Mouse (Mus musculus): Measurements from ENCODE around the gene Med17. TPM values are rescaled to one million over a fixed set of nuclear protein-coding genes. Genes with fewer than 3 reads are reported as not detected.

Med17 gene
- total RNA-seq, 2 experiments from 2014 or later: 8.1 to 9.4 TPM

DNA sequence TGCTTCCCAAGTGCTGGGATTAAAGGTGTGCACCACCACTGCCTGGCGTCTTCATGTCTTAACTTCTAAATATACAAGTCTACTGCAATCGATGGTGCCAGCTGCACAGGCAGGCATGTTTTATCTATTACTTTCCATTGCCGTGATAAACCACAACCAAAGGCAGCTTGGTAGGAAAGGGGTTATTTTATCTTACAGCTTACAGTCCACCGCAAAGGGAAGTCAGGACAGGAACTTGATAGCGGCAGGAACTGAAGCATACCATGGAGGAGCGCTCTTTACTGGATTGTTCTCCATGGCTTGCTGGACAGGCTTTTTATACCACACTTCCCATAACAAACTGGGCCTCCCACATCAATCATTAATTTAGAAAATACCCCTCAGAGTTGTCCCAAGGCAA, 9.5 kb upstream of the Med17 start:
- no peak for DNase-seq

DNA sequence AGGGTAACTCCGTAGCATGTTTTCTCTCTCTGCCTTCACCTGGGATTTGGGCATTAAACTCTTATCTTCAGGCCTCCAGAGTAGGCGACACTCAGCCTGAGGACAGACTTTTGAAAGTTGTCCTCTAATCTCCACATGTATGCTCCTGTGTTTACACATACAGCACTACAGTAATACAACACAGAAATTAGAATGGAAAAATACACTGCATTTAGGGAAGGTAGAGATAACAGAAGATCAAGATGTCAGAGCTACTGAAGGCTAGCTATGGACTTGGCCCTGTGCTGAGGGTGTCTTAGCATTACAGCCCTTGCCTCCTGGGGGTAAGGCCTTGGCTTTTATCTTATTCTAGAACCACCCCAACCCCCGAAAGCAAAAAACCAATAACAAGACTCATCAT, 8.7 kb upstream of the Med17 start:
- DNase-seq: no peak

DNA sequence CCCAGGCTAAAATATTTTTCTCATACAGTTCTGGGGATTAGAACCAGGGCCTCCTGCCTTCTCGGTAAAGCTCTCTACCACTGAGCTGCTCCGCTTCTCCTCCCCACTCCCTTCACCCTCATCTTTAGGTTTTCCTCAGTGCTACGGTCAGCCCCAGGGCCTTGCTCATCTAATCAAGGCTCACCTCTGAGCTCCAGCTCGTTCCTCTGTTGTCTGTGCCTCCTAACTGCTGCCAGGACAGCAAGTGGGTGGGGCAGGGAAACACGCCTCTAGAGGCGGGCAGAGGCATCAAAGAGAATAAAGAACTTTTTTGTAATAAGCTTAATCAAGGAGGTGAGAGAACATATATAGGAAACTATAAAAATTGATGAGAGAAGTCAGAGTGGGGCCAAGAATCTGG, 8.1 kb upstream of the Med17 start:
- DNase-seq: no peak

DNA sequence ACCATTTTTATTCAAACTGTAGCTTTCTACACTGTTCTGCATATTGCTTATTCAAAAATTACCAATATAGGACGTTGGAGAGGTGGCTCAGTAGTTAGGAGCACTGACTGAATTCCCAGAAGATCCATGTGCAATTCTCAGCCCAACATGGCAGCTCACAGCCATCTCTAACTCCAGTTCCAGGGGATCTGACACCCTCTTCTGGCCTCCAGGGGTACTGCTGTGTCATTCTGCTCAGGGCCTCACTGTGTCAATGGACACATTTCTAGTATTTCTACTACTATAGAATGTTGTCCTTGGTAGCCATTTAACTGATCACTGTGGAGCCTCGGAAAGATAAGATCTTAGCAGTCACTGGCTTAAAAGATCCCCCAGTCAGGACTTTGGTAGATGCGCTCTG, 5.7 kb upstream of the Med17 start:
- no peak for DNase-seq

DNA sequence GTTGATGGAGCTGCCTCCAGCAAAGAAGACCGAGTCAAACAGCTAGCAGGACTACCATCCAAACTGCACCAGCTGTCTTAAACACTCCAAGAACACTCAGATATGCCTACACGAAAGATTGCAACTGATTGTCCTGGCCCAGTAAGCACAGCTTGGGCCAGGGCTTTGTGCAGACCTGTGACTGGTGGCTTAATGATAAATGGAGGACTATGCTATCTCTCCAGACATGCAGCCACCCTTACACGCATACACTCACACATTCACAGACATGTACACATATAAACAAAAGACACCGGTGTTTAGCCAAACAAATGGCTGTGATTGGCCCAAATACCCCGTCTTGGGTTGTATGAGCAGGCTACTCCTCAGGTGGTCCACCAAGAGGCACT, 754 bp upstream of the Med17 start:
- DNase-seq: no peak

DNA sequence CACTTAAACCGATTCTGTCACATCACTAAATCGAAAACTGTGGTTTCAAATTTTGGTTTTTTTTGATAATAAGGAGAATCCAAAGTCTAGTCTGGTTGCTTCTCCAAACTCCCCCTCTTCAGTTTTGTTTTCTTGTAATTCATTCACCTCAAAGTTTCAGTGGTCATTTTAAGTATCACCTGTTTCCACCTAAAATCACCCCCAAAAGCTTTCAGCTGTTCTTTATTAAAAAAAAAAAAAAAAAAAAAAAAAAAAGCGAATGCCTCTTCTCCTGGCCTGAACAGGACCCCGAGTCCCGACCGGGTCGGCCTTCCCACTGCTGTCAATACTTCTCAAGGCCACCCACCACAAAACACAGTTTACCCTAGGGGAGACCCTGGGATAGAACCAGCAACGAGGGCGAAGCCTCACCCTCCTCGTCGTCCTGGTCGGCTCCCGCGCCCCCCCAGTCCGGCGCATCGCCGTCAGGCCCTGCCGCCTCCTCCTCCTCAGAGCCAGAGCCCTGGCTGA, 537 bp downstream of the Med17 start:
- no peak for DNase-seq

DNA sequence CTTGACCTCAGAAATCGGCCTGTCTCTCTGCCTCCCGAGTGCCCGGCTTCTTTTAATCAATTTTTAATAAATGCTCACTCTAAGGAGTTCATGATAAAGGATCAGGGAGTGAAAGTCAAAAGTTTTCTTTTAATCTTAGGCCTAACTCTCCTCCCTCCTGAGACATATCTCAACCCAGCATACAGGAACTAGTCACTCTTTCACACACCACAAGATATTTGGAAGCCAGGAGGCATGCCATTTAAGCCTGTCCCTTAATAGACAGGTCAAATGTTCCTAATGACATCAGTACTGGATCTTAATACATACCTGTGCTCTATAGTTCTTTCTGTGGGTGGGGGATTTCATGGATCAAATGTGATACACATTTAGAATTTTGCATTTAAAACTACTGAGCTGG, 1.4 kb downstream of the Med17 start:
- DNase-seq: no peak

DNA sequence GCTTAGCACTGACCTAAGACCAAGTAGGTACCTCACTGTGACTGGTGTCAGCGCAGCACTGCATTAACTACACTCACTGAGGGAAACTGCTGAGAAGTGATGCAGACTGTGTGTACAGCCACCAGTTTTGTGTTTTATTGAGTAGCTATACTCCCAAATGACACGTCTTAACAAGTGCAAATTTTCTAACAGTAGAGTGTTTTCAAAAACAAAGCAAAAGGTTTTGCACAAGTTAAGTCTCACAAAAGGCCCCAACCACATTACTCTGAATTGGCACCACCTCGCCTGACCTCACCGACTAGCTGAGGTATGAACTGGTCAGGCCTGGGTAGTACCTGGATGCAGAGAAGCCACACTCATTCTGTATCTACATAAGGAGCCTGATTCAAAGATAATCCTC, 2.9 kb downstream of the Med17 start:
- no peak for DNase-seq

DNA sequence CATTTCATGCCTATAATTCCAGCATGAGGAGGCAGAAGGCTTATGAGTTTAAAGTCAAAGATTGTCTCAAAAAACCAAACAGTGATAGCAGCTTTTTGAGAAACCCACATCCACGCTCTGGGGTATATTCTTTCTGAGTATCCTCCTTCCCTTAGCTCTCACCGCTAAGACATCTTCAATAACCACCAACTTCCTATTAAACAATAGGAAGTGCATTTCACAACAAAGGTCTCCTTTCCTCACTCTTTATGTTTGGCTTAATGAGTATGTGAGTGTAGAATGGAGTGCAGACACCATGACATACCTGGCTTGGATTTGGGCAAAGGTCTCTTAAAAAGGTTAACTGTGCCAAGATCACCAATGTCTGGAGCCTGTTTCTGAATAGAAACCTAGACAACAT, 5.8 kb downstream of the Med17 start:
- DNase-seq: no peak

DNA sequence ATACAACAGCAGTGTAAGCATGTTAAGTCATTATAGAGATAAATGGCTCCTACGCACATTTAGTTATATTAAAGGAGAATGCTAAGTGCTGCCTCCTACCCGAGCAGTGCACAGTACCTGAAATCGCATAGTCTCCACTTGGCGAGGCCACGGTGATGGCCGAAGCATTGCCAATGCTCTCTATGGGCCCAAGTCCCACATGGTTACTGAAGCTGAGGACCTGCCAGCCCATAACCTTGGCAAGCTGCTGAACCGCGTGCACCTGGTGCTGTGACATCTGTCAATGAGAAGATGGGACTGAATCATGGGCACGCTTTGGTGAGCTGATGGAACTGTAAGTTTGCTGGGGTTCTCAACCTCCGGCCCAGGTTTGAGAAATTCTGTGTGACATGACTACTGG, 16.2 kb downstream of the Med17 start:
- DNase-seq: no peak

DNA sequence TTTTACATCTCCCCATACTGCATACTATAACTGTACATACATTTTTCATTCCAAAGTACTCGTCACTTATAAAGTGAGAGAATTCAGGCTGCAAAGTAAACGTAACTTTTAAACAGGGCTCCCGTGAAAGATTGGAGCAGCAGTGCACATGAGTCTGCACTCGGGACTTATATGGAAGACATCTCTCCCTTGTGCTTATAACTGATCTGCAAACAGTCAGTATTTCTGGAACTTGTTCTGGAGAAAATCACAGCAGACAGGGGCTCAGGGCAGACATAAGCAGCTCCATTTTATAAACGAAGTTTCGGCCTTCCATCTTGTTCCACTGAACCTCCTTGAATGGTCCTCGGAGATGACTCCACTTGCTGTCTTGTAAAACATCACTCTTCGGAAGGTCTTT, 17.8 kb downstream of the Med17 start:
- DNase-seq: no peak

DNA sequence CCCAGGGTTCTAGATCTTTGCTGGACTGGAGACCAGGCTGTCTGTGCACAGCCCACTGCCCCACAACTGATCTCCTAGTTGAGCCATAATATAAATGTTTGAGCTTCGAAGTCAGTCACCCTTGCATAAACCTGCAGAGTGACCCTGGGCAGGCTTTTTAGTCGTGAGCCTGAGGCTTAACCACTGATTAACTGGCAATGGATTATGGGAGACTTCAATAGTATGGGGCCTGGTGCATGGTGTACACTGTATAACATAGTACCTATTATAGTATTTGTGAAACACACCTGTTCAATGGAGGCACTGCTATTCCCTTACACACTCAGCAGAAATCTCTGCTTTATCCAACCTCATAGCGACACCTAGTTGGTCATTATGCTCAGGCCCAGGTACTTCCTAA, 23.5 kb downstream of the Med17 start:
- no peak for DNase-seq

DNA sequence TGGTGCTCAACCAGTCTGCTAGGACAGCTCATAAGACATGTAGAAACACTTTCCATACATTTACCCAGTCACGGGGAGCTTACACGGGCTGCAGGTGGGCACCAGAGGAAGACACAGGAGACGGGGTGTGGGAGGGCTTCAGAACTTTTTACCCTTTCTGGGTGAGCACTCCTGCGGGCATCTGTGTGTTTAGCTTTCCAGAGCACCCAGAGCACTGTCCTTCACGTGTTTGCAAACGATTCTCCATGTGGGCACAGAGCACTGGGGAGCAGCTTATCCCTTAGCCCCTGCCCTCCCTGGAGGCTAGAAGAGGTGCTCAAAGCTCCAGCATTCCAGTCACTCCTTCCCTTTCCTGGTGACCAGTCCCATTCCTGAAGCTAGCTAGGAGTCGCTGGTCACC, 25.2 kb downstream of the Med17 start:
- DNase-seq: no peak

DNA sequence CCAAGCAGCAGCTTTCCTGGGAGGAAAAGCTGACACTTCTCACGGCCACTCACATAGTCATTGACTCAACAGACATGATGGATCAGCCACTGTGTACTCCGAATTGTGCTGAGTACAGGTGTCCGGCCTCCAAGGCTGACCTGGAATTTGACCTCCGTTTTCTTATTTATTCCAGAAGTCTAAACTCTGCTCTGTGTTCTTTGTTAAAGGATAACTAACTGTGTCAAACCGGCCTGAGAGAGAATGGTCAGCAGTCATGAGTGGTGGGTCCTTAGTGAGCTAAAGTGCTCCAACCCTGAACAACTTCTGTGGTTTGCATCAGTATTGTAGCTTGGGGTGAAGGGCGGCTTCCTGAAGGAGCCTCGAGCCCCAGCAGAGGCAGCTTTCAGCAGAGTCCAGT, 27.5 kb downstream of the Med17 start:
- no peak for DNase-seq

DNA sequence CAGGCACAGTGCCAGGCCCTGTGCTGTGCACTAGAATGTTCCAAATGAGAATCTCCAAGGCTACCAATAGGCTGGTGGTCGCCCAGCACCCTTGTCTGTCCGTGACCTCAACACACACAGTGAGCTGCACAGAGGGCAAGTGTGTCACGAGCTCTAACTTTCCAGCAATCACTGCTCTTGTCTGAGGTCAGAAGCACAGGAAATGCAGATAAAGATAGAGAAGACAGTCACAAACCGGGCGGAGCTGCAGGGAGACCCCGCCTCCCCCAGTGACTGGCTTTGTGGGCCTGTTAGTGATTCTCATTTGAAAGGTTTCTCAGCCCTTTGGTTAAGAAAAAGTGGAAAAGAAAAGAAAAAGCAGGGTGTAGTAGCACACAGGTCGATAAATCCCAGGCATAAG, 29.4 kb downstream of the Med17 start:
- no peak for DNase-seq

DNA sequence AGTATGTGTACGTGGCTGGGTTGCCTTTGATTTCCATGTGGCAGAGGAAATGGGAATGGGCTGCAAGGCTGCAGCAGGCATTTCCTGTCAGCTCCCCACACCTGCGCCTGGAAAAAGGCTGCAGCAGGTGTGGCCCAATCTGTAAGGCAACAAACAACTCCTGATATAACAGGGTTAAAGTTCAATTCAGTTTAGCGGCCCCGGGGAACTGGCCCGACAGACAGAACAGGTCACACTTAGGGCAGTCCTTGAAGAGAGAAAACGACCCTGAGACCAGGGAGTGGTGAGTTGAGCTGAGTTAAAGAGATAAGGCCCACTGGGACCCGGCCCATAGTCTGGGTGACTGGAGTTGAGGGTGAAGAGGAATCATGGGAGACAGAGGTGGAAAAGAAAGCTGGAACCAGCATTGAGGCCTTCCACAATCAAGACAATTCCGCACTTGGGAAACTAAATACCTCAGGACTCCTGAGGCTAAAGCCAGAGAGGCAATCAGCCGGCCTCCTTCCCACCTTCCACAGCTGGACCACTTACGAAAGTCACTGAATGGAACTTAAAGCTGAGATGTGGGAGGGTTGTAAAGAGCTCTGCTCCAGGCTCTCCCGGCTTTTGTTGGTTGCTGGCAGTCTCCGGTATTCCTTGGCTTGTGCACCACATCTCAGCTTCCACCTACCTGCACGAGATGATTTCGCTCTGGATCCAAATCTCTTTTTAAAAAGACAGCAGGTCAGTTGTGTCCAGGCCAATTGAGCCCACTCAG, 34.2 kb downstream of the Med17 start:
- DNase-seq: no peak

DNA sequence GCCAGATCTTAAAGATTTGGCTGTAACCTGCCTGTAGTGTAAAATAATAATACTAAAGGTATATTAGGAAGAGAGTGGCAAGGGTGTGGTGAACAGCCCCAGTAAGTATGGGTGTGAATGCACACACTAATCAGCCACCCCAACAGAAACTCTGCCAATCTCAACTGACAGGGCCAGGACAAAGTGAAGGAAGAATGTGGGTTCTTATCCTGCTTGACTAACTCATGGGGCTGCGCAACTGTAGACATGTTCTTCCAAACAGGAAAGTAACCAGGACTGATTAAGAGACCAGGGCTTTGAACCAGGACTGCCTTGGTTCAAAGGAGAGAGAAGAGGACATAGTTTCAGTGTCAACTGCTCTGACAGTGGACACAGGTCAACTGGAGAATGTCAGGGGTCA, 37.6 kb downstream of the Med17 start:
- DNase-seq: no peak

DNA sequence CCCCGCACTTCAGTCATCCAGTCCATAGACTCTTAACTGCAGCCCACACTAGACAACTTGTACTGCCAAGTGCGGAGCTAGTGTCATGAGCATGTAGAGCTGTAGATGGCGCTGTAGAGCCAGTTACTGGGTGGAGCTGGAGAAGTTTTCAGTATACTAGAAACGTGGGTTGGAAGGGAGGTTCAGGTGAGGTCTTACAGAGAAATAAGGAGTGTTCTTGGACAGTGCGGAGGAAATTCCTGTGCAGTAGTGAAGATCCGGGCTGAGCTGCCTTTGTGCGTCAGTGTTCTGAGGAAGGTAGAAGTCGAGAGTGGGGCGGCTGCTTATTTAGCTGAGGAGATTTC, 38.2 kb downstream of the Med17 start:
- DNase-seq: no peak

DNA sequence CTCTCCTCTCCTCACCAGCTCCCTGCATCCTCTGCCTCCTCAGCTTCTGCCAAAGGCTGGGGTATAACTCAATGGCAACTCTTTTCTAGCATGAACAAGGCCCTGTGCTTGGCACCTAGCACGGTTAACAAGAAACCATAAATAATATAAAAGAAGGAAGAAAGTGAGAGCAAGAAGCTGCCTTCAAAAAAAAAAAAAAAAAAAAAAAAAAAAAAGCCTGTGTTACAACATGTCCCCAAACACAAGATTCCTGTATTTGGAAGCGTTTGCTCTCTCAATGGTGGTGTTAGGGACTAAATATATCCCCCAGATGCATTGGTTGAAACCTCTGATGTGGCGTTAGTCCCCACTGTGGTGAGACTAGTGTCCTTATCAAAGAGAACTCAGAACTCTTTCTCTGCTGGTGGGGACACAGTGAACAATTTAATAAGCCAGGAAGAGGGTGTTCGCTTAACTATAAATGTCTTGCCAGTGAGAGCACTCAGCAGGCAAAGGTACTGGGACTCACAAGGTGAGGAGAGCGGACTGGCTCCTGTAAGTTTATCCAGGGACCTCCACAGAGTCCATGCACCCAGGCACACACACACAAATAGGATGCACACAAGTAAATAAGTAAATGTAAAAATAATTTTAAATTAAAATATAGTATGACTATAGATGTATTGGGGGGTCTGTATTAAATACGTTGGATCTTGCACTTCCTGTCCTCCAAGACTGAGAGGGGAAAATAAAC, 38.7 kb downstream of the Med17 start:
- no peak for DNase-seq

DNA sequence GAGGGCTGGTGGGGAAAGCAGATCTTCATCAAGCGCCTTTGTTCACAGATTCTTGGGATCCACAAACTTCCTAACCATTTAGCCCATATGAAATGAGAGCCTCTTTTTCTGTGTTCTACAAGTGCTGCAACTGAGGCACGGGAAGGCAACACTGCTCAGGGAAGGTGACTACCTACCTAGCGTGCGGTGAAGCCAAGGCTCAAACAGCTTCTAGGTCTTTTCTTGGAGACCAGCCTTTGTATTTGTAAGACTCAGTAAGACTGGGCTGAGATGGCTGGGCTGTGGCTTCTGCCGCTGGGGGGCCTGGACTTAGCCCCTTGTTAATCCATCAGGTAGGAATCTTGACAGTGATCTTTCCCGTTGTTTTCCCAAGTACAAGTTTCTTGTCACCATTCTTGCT, 39.7 kb downstream of the Med17 start:
- no peak for DNase-seq

DNA sequence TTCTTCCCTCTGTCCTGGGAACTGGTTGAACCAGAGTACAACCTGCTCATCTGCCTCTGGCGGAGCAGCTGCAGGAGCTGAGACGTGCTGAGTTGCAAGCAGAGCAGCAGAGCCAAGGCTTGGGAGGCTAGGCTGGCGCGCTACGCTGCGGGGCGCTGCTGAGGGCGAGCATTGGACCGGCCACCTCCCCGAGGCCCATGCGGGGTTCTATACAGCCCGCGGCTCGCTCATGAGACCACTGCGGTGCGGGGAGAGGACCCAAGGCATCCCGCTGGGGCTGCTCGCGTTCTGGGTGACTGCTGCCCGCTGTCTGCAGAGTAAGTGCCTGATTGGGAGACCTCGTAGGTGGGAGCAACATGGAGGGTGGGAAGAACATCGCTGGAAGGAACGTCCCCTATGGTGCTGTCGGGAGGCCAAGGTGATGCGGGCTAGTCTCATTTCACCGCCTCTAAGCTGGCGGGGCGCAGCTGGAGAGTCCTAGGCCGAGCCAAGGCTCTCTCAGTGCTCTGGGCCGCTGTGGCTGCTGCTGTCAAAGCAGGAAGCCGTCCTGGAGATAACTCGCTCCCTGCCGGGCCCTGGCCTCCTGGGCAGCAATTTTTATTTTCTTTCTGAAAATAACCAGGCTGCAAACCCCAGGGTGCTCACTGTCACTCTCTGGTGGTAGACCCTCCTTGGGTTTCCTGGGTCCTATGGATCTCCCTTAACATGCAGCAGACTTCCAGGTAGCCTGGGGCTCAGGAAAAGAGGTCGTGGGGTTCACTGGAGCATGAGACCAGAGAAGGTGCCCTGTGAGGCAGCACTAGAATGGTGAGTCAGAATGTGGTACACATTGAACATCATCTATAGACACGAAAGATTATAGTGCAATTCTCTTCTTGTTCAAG, 40.4 kb downstream of the Med17 start, which contains the start of gene Vstm5:
TSS of gene Vstm5 (plus strand) at position 4 of the 884 bp plus-strand sequence.
- DNase-seq: no peak

DNA sequence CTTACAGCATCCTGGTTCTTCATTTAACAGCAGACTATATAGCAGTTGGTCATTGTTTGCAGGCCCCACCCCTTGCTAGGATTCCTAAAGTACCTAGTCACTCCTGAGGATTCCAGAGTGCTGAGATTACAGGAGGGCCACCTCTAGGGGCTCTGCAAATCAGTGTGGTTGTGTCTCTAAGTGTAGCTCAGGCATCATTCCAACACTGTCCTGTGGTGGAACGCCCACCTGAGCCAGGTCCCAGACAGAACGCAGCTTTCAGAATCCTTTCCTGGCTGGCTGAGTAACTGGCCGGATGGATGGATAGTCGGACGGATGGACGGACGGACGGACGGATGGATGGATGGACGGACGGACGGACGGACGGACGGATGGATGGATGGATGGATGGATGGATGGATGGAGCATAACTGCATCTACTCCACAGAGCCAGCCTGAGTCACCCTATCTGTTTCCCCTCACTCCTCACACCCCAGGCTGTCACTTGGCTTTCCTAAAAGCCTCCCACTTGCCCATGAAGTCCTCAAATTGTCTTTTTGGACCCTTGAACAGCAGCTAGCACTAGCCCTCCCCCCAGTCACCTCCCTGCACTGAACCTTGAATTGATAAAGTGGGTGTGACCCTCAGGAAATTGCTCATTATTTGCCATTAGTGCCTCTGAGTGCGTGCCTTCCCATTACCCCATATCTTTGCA, 41.3 kb downstream of the Med17 start:
- DNase-seq: no peak

Data from gastrocnemius, postnatal 25 days (tissue).